Mouse (Mus musculus) thymus, postnatal 36 days (tissue): ENCODE data around the gene Snd1.
A peak's percentile ranks its signal among the peaks of the same experiment; 100 is the strongest.

Source experiments
- DNase-seq, 2 experiments: peaks; one replicate each; pipeline ENCODE4 v3.0.0; 2022; ENCODE audit warnings: mixed read lengths in 2 of 2

The Snd1 gene

DNA sequence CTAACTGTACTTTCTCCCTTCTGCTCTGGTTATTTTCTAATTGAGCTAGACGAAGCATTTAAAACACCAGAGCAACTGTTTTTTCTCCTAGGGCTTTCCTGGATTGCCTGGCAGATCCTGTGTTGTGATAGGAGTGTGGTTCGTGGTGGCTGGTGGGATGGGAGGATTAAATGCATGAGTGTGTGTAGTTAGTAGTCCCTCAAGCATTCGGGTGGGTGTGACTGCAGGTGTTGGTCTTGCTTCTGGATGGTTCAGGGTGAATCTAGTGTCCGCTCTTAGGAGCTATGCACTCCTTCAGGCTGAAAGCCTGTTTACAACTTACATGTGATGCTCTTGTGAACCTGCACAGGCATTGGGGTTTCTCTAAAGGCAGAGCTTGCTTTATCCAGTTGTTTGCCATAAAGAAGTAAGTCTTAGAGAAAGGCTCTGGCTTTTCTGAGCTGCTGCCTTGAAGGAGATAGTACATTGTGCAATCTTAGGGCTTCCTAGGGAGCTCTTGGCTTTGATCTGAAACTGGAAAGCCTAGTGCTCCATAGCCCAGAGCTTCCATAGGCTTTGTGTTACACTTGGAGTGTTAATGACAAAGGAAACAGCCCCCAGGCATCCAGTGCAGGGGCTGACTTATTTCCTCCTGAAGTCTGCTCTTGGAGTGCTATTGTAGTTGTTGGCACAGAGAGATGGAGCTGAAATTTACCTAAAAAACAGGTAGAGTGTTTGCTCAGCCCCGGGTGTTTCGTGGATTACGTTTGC lies 75.5 kb downstream of the Snd1 start:
- no peak for DNase-seq

DNA sequence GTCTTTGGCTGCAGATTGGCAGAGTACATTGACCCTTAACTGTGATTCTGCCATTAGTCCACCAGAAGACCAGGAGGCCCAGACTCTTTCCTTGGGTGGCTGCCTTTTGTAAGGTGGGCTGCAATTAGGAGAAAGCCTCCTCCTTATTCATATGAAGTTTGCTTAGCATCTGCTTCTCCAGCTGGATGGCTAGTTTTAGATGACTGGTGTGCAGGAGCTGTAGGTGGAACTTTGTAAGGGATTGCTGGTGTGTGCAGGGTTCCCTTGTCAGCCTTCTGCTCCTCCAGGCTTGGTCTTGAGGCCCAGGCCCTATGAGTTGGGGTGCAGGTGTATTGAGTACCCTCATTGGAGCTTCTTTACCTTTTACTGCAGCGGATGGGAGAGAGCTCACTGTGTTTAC lies 79.5 kb downstream of the Snd1 start:
- no peak for DNase-seq

DNA sequence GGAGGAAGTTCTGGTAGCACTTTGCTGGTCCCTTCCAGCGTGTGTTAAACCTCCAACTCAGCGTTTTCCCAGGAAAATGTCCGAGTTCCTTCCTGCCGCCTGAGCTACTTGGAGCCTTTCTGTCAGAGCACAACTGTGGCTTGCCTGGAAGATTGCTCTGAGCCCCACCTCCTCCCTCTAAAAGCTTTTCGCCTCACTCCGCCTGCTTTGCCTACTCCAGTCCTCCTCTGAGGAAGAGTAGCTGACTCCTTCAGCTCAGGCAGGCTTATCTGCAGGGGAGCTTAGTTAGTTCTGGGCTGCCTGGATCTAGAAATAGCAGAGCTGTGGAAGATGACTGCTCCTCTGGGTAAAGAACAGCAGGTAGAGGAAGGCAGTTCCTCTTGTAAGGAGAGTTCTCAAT lies 80.1 kb downstream of the Snd1 start:
- DNase-seq = no peak

GRCm38 (mm10) chr6:28555428-28555827 lies 80.5 kb downstream of the Snd1 start:
- no peak for DNase-seq

DNA sequence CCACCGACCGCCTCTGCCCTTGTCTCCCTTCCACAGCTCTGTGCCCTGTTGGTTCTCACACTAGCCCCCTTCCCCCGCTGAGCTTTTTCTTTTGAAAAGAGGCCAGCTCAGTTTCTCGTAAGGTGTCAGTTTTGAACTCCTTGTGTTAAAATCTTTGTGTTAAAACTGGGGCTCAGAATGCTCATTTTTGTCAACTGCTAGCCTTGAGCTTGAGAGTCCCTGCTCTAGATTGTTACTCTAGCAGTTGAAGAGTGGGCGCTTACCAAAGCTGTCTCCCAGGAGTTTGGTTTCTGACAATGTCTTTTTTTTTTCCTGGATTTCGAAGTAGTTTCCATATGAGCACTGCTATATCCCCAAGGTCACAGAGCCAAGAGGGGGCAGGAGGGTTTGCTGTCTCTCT lies 82.8 kb downstream of the Snd1 start:
- DNase-seq = no peak

DNA sequence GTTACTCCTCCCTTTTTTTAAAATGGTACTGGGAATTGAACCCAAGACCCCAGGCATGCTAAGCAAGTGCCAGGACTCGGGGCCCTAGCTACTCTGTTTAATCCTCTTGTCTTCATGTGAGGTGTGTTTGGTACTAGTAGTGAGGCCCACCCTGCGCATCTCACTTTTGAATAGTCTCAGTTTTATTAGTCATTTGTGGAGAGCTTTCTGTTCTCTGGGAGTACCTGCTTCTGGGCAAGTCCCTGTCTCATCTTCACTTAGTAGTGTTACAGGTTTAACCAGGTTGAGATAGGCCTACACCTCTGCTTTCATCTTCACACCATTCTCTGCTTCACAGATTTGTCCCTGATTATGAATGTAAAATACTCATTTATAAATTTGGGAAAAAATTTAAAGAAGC lies 84.5 kb downstream of the Snd1 start:
- no peak for DNase-seq

DNA sequence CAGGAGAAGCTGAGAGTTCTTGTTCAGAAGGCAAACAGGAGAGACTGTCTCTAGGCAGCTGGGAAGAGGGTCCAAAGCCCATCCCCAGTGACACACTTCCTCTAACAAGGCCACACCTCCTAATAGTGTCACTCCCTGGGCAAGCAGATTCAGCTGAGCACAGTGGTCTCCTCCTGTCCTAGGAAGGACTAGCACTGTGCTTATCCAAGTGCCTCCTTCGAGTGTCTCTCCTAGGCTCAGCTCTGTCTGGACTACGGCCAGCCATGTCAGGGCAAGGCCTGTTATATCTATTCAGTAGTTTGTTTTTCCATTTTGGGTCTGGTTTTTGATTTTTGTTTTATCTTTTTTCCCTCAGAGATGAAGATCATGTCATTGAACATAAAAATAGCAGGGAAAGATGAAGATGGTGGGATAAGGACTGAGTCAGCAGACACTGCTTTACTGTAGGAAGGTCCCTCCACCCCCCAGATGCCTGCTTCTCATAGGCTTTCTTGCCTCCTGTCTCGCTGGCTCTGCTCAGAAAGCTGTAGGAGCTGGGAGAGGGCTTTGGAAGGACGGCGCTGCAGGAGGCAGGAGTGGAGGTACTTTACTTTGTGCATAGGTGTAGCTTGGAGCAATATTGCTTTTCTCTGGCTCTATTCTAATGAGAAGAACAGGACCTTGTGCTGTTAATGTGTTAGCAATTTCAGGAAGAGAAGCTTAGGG lies 86.5 kb downstream of the Snd1 start:
- no peak for DNase-seq

DNA sequence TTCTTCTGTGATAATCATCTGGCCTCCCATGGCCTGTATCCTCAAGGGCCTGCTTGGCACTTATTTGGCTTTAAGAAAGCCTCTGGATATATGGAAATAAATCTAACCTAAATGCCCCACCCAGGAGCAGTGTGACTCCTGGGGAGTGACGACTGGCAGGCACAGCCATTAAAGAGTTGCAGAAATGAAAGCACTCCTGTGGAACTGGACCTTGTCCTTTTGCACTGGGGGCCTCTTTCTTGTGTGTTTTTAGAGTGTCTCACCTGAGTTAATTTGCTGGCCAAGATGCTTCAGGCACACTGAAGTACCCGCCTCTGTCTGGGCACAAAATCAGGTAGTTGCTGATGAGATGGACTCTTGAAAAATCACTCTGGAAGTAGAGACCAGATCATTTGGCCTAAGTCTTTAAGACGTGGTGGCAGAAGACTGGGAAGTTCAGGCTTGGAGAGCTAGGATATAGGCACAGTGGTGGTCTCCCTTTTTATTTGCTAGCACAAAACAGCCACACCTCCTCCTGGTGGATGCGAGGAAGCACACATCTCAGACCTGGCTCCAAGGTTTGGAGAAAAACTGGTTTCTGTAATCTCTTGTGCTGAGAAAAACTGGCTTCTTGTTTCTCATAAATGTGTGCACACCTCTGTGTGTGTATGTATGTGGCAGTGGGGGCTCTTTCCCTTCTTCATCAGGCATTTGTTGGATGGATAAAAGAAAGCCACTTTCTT lies 87.5 kb downstream of the Snd1 start:
- DNase-seq = no peak

DNA sequence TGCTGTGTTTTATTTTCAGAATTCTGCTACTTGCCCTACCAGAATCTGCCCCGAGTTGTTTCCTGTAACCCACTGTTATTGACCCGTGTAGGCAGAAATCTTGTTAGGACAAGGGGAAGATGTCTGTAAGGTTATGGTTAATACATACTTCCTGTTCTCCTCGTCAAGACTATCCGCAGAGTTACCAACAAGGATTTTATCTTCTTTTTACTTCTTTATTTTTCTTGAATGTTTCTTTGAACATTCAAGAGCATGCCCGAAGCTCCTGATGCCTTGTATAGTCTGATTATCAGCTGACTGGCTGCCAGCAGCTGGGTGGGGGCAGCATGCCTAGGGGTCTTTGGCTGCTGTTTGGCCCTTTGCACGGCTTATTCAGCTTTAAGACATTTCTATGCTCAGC lies 93.0 kb downstream of the Snd1 start:
- no peak for DNase-seq

GRCm38 (mm10) chr6:28571946-28572345 lies 97.0 kb downstream of the Snd1 start:
- no peak for DNase-seq

GRCm38 (mm10) chr6:28572991-28573759 lies 98.2 kb downstream of the Snd1 start:
- DNase-seq = no peak

DNA sequence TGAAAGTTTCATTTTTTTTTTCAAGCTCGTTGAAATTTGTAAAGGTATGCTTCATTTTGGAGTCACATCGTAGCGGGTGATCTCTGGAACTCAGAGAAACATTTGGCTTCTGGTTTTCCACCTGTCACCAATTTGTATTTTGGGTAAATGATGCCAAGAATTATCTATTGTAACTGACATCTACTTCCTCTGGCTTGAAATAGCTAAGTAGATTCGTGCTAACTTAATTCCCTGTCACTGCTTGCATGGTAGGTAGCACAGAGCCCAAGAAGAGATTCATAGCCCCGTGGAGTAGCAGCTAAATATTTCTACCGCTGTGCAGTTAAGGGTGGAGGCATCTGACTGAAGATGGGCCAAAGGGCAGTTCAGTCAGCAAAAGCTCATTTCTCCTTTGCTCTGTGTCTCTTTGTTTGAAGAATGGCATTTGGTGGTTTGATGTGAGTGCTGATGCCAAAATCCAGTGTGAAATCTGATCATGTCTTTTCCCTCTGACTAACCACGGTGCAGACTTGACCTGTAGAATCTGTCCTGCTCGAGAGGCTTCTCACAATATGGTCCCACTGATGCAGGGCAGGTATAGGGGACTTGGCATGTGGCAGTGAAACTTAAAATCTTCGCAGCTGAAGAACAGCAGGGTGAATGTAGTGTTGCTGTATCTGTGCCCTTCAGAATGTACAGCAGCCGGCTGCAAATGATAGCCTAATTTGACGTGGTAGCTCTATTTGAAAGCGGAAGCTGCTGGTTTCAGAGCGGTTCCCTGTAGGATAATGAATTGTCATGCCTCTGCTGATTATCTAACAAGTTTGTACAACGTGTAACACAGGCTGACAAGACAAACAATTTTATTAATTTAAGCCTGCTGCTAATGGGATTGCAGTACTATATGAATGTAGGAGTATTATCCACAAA lies 101.7 kb downstream of the Snd1 start:
- no peak for DNase-seq

DNA sequence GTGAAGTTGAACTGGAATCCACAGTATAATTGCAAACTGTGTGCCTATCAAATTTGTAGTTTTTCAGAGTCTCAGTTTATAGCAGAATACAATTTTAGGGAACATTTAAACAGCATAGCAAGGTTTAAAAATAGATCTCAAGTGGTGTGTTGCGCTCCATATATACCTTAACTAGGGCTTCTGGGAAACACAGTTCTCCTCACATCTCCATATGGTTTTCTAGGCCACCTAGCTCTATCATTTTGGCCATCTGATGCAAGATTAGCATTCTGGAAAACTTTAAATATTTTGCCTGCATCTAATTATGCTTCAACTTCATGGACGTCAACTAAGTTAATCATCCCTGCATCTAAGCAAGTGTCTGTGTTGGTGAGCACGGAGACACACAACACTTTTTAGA lies 107.9 kb downstream of the Snd1 start:
- no peak for DNase-seq

DNA sequence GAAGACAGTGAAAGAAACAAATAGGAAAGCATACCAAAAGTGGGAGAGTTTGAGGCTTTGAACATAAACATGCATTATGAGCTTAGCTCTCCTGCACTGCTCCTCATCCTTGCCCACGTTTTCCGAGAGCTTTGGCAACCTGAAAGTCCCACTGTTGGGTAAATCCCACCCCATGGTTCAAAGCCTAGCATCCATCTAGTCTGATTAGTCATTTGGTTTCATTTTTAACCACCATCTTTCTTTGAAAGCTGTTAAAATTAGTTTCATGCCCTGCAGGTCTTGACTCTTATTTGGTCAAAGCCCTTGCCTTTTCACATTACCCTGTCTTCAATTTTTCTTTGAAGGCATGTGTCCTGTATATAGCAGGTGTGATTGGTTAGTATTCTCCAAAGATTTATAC lies 108.5 kb downstream of the Snd1 start:
- no peak for DNase-seq

GRCm38 (mm10) chr6:28586806-28587205 lies 111.9 kb downstream of the Snd1 start:
- no peak for DNase-seq

GRCm38 (mm10) chr6:28588494-28589171 lies 113.7 kb downstream of the Snd1 start:
- peak; percentile 45 to 62 for DNase-seq

GRCm38 (mm10) chr6:28592323-28592893 lies 117.5 kb downstream of the Snd1 start:
- DNase-seq = no peak

- no peak for DNase-seq
These were observed 118.8 kb downstream of the Snd1 start for GRCm38 (mm10) chr6:28593708-28594107.

GRCm38 (mm10) chr6:28594759-28595158 lies 119.8 kb downstream of the Snd1 start:
- DNase-seq = no peak

GRCm38 (mm10) chr6:28595231-28595630 lies 120.3 kb downstream of the Snd1 start:
- no peak for DNase-seq

DNA sequence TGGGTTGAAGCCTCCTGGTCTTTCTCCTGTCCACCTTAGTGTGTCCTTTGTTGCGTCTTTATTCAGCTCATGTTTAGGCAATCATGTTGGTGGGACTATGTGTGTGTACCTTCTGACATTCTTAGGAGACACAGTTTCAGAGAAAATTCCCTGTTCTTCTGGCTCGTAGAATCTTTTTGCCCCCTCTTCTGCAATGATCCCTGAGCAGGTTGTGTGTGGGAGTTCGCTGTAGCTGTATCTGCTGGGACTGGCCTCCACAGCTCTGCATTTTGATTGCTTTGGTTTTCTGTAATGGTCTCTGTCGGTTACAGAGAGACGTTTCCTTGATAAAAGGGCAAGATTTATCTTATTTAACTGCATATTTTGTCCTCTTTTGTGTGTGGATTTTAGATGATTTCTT lies 122.3 kb downstream of the Snd1 start:
- DNase-seq = no peak
